14 mouse cellular contexts compared by ENCODE assay signal in genomic region chr7:4087238-4087895, GRCm38 (mm10). TPM values are rescaled to one million over a fixed set of nuclear protein-coding genes. Genes with fewer than 3 reads are reported as not detected.
DNase-seq lines count a peak whose midpoint lies in the region; ATAC-seq and TF ChIP-seq lines count a peak whose summit lies in the region.
"Had no signal": no experiment of that assay in that cellular context is flagged by ENCODE, and none has a peak within 500 bp of the region (broad histone marks: within the 10 kb centered on the region; RNA-seq: fewer than 3 reads in every experiment).

No protein-coding gene starts in this region.

- no peaks in the 10 kb centered on the region for H3K9me3 ChIP-seq in midbrain, embryonic 15.5 days
- H3K9me3 ChIP-seq: embryonic facial prominence, embryonic 12.5 days; forebrain, embryonic 15.5 days; heart, embryonic 13.5 days; megakaryocyte, embryonic 14.5 days had no signal

- WGBS in bone marrow, adult 2 months: 27% methylated on average over 4 of the region's 4 CpGs
- 45% methylated on average over 4 of the region's 4 CpGs for WGBS in macrophage (ENCODE audit: missing documents)
- WGBS in midbrain, embryonic 15.5 days: 85% methylated on average over 4 of the region's 4 CpGs

- H3K27ac ChIP-seq in bone marrow, adult 2 months (ENCODE audit: control insufficient read depth, insufficient read depth, low read depth, low read length, poor library complexity): peak overlapping the region; percentile 59
- peak overlapping the region; percentile 34 for H3K27ac ChIP-seq in macrophage
- no peak overlapping the region for H3K27ac ChIP-seq in midbrain, embryonic 15.5 days
- H3K27ac ChIP-seq: embryonic facial prominence, embryonic 12.5 days; forebrain, embryonic 15.5 days; heart, embryonic 13.5 days had no signal

- no peak overlapping the region for H3K4me2 ChIP-seq in midbrain, embryonic 15.5 days
- H3K4me2 ChIP-seq: embryonic facial prominence, embryonic 12.5 days; forebrain, embryonic 15.5 days; heart, embryonic 13.5 days had no signal

- no peak for TF ChIP-seq POLR2A in bone marrow, adult 2 months (IDR thresholded peaks at IDR 0.05; ENCODE audit: borderline replicate concordance, control insufficient read depth, low read depth, low read length)

- no peaks in the 10 kb centered on the region for H3K27me3 ChIP-seq in midbrain, embryonic 15.5 days (replicated peaks)
- H3K27me3 ChIP-seq: embryonic facial prominence, embryonic 12.5 days; forebrain, embryonic 15.5 days; heart, embryonic 13.5 days had no signal

- DNase-seq in left cerebral cortex, postnatal 14 days (ENCODE audit: low spot score in 2 of 2): peak; percentile 69 to 82
- no peak for DNase-seq in left cerebral cortex, postnatal 4 days
- DNase-seq in telencephalon, adult 2 months (ENCODE audit: low read depth, low spot score): peak; percentile 77
- DNase-seq in cerebellum, postnatal 36 days: no peak
- DNase-seq: kidney, postnatal 10 days; spleen, adult 18-20 months had no signal

- no peak for TF ChIP-seq CTCF in bone marrow, adult 2 months (IDR thresholded peaks at IDR 0.05; ENCODE audit: control insufficient read depth, insufficient read depth, low read length)

- intact Hi-C loops in left cerebral cortex, postnatal 14 days (cut with DNase I): no loop called here
- intact Hi-C loops in left cerebral cortex, postnatal 4 days (cut with DNase I): no loop called here

- no peaks in the 10 kb centered on the region for H3K79me2 ChIP-seq in macrophage (ENCODE audit: inconsistent target)

- no peak for ATAC-seq in midbrain, embryonic 15.5 days (replicated peaks)
- ATAC-seq in cerebellum, adult (ENCODE audit: insufficient number of reproducible peaks, low FRiP score, low TSS enrichment): no peak
- ATAC-seq: forebrain, embryonic 15.5 days had no signal

- H3K36me3 ChIP-seq in macrophage (ENCODE audit: inconsistent target): no peaks in the 10 kb centered on the region
- no peaks in the 10 kb centered on the region for H3K36me3 ChIP-seq in midbrain, embryonic 15.5 days (replicated peaks)
- H3K36me3 ChIP-seq: embryonic facial prominence, embryonic 12.5 days; forebrain, embryonic 15.5 days; heart, embryonic 13.5 days had no signal

- H3K4me3 ChIP-seq in bone marrow, adult 2 months (replicated peaks; ENCODE audit: control insufficient read depth, low read depth, low read length): no peak overlapping the region
- no peak overlapping the region for H3K4me3 ChIP-seq in macrophage (ENCODE audit: inconsistent target)
- H3K4me3 ChIP-seq in midbrain, embryonic 15.5 days: no peak overlapping the region
- H3K4me3 ChIP-seq: embryonic facial prominence, embryonic 12.5 days; forebrain, embryonic 15.5 days; heart, embryonic 13.5 days; megakaryocyte, embryonic 14.5 days had no signal

- no peak overlapping the region for H3K9ac ChIP-seq in midbrain, embryonic 15.5 days
- H3K9ac ChIP-seq: embryonic facial prominence, embryonic 12.5 days; forebrain, embryonic 15.5 days; heart, embryonic 13.5 days had no signal

- H3K4me1 ChIP-seq in bone marrow, adult 2 months (ENCODE audit: control insufficient read depth, insufficient read depth, low read length): peaks cover 10% of the 10 kb centered on the region
- no peaks in the 10 kb centered on the region for H3K4me1 ChIP-seq in midbrain, embryonic 15.5 days
- H3K4me1 ChIP-seq: embryonic facial prominence, embryonic 12.5 days; forebrain, embryonic 15.5 days had no signal

RNA-seq across cellular contexts. Expression of gene Lair1, which starts 24.4 kb away (rescaled TPM):
- 1 to 10 TPM; 6.5 to 6.7 TPM for total RNA-seq in left cerebral cortex, postnatal 14 days (2021)
- 1 to 10 TPM; 1.9 to 2.1 TPM for total RNA-seq in left cerebral cortex, postnatal 4 days (2021)
- 4.8 and 8.8 TPM in 2 replicates for polyA plus RNA-seq in bone marrow, adult 2 months (2011; ENCODE audit: insufficient read depth, insufficient read length, low replicate concordance, missing spikeins)
- total RNA-seq in macrophage (2018; cell fraction: chromatin; rRNA removed): 100 to 1,000 TPM in 22 of 26 experiments, 10 to 100 TPM in 2, 1 to 10 TPM in 2; 5.9 to 350 (median 185) TPM
- 100 to 1,000 TPM in 18 of 26 experiments, 10 to 100 TPM in 8; 78.5 to 181 (median 132) TPM for total RNA-seq in macrophage (2018; cell fraction: cytosol; rRNA removed)
- total RNA-seq in macrophage (2018; cell fraction: nucleus; rRNA removed): 100 to 1,000 TPM in 21 of 26 experiments, 10 to 100 TPM in 5; 31.0 to 247 (median 159) TPM
- 82.7 to 150 TPM (median 135 TPM) in 3 replicates for polyA plus RNA-seq in macrophage (2018)
- 1.7 and 1.9 TPM in 2 replicates for polyA plus RNA-seq in midbrain, embryonic 15.5 days (2015; fragmentation: Nextera tagmentation; extraction: Ambion mirVana)

RNA-seq across cellular contexts. Expression of gene Ttyh1, which starts 31.8 kb away (rescaled TPM):
- total RNA-seq in left cerebral cortex, postnatal 14 days (2021): 100 to 1,000 TPM; 837 to 867 TPM
- total RNA-seq in left cerebral cortex, postnatal 4 days (2021): 100 to 1,000 TPM; 292 to 311 TPM
- 5.3 TPM in 1 of 2 replicates, not detected in the other for polyA plus RNA-seq in bone marrow, adult 2 months (2011; ENCODE audit: insufficient read depth, insufficient read length, low replicate concordance, missing spikeins)
- 1 to 10 TPM in 2 of 26 experiments, under 1 TPM in 13, not detected in 11; 0.17 to 1.4 (median 0.41) TPM for total RNA-seq in macrophage (2018; cell fraction: chromatin; rRNA removed)
- under 1 TPM in 10 of 26 experiments, not detected in 16; 0.04 to 0.24 (median 0.09) TPM for total RNA-seq in macrophage (2018; cell fraction: cytosol; rRNA removed)
- under 1 TPM in 11 of 26 experiments, not detected in 15; 0.20 to 0.66 (median 0.40) TPM for total RNA-seq in macrophage (2018; cell fraction: nucleus; rRNA removed)
- 0.06 to 0.16 TPM in 2 of 3 replicates, not detected in the other for polyA plus RNA-seq in macrophage (2018)
- polyA plus RNA-seq in midbrain, embryonic 15.5 days (2015; fragmentation: Nextera tagmentation; extraction: Ambion mirVana): 115 and 144 TPM in 2 replicates

RNA-seq across cellular contexts. Expression of gene Leng8, which starts 49.5 kb away (rescaled TPM):
- total RNA-seq in left cerebral cortex, postnatal 14 days (2021): 100 to 1,000 TPM; 152 TPM
- 100 to 1,000 TPM; 167 to 177 TPM for total RNA-seq in left cerebral cortex, postnatal 4 days (2021)
- 96.9 and 247 TPM in 2 replicates for polyA plus RNA-seq in bone marrow, adult 2 months (2011; ENCODE audit: insufficient read depth, insufficient read length, low replicate concordance, missing spikeins)
- 1,000 to 10,000 TPM in 1 of 26 experiments, 100 to 1,000 TPM in 25; 489 to 1,068 (median 725) TPM for total RNA-seq in macrophage (2018; cell fraction: chromatin; rRNA removed)
- 10 to 100 TPM; 11.3 to 49.6 (median 20.4) TPM for total RNA-seq in macrophage (2018; cell fraction: cytosol; rRNA removed)
- total RNA-seq in macrophage (2018; cell fraction: nucleus; rRNA removed): 100 to 1,000 TPM; 243 to 540 (median 388) TPM
- polyA plus RNA-seq in macrophage (2018): 21.9 to 53.8 TPM (median 23.8 TPM) in 3 replicates
- polyA plus RNA-seq in midbrain, embryonic 15.5 days (2015; fragmentation: Nextera tagmentation; extraction: Ambion mirVana): 102 and 104 TPM in 2 replicates

Comparison
In these comparisons a context has a peak if more than half of its experiments do, and no peak if none do; other contexts are left out.
1. DNase-seq: peak in left cerebral cortex, postnatal 14 days (2 of 2) and telencephalon, adult 2 months (single experiment); none in left cerebral cortex, postnatal 4 days (single experiment) and cerebellum, postnatal 36 days (0 of 2).
2. RNA of gene Ttyh1, which starts 31.8 kb away (polyA plus RNA-seq): 115 to 144 TPM in midbrain, embryonic 15.5 days; 5.3 TPM in bone marrow, adult 2 months and 0.06 to 0.16 TPM in macrophage; every median in the first group is over 10 times any median in the second.